Mouse (Mus musculus) stomach, embryonic 16.5 days (tissue): Measurements from ENCODE around the gene Sema5a. TPM values are rescaled to one million over a fixed set of nuclear protein-coding genes. Genes with fewer than 3 reads are reported as not detected.
A peak's percentile ranks its signal among the peaks of the same experiment; 100 is the strongest.
"Not testable (repeated sequence)": the region's sequence is repeated elsewhere in the genome, so short reads cannot be mapped to it uniquely, and the experiment has no call there.

Experiments
- ATAC-seq: fragments of 200-750 bp; cut with Nextera tagmentation; 2 replicates; pipeline ENCODE4 v1.8.0; 2017; ENCODE audit warnings: moderate number of reproducible peaks, moderate TSS enrichment; ENCODE audit not compliant: insufficient read depth, low FRiP score
- H3K27ac ChIP-seq: fragments of 300-500 bp; sonication (generic); 2 replicates; pipeline ENCODE4 v1.5.1; 2014; ENCODE audit warnings: low read length
- H3K27me3 ChIP-seq: fragments of 300-500 bp; sonication (generic); 2 replicates; pipeline ENCODE4 v1.6.1; 2014; ENCODE audit warnings: low read length, control low read depth, mixed read lengths; ENCODE audit not compliant: control insufficient read depth, insufficient read depth
- H3K36me3 ChIP-seq: fragments of 300-500 bp; sonication (generic); 2 replicates; pipeline ENCODE4 v1.6.1; 2014; ENCODE audit warnings: low read length; ENCODE audit not compliant: control insufficient read depth, insufficient read depth
- H3K4me1 ChIP-seq: fragments of 300-500 bp; sonication (generic); 2 replicates; pipeline ENCODE4 v1.6.1; 2014; ENCODE audit warnings: low read length, control low read depth, mixed read lengths; ENCODE audit not compliant: control insufficient read depth, insufficient read depth
- H3K4me2 ChIP-seq: fragments of 300-500 bp; sonication (generic); 2 replicates; pipeline ENCODE4 v1.6.1; 2014; ENCODE audit warnings: low read depth, low read length, mixed read lengths
- H3K4me3 ChIP-seq: fragments of 300-500 bp; sonication (generic); replicated peaks from 2 replicates; pipeline ENCODE4 v1.5.1; 2014; ENCODE audit warnings: mild to moderate bottlenecking, low read length
- H3K9ac ChIP-seq: fragments of 300-500 bp; sonication (generic); 2 replicates; pipeline ENCODE4 v1.6.1; 2014; ENCODE audit warnings: low read length
- H3K9me3 ChIP-seq: fragments of 300-500 bp; sonication (generic); replicated peaks from 2 replicates; pipeline ENCODE4 v1.6.1; 2016; ENCODE audit warnings: low read length, control low read depth; ENCODE audit not compliant: control insufficient read depth
- WGBS: fragments of 180-500 bp; shearing (Covaris S2); extraction: QIAGEN DNeasy Blood & Tissue Kit; methylation state at CpG from one replicate; pipeline ENCODE4 v1.1.7; 2014; 5-methylcytosine and 5-hydroxymethylcytosine counted together
- polyA plus RNA-seq: library from polyadenylated mRNA; unstranded; fragments of >200 nt; fragmentation: Nextera tagmentation; extraction: Ambion mirVana; gene quantifications from 2 replicates; pipeline ENCODE4 v1.2.1, GENCODE M21; 2015

The Sema5a gene
- polyA plus RNA-seq, 1 experiment from 2014 or later = 18.4 TPM

- H3K9ac ChIP-seq = no peak overlapping the region
- no peak overlapping the region for H3K4me3 ChIP-seq
- no peaks in the 10 kb centered on the region for H3K27me3 ChIP-seq
- H3K36me3 ChIP-seq = no peaks in the 10 kb centered on the region
- ATAC-seq = no peak
- no peaks in the 10 kb centered on the region for H3K9me3 ChIP-seq
- H3K4me1 ChIP-seq = no peaks in the 10 kb centered on the region
- H3K4me2 ChIP-seq = no peak overlapping the region
- WGBS = 65% methylated on average over 7 of the region's 7 CpGs
- no peak overlapping the region for H3K27ac ChIP-seq
These were observed 17.7 kb upstream of the Sema5a start for GRCm38 (mm10) chr15:32226888-32227395.

GRCm38 (mm10) chr15:32230066-32230465, 14.5 kb upstream of the Sema5a start:
- H3K27ac ChIP-seq = no peak overlapping the region
- ATAC-seq = no peak
- H3K4me3 ChIP-seq = no peak overlapping the region
- H3K4me2 ChIP-seq = no peak overlapping the region
- no peaks in the 10 kb centered on the region for H3K4me1 ChIP-seq
- no peak overlapping the region for H3K9ac ChIP-seq
- H3K27me3 ChIP-seq = no peaks in the 10 kb centered on the region
- 78% methylated on average over 2 of the region's 2 CpGs for WGBS
- H3K36me3 ChIP-seq = no peaks in the 10 kb centered on the region
- H3K9me3 ChIP-seq = no peaks in the 10 kb centered on the region

- no peak for ATAC-seq
- WGBS = 79% methylated on average over 3 of the region's 3 CpGs
These were observed 12.4 kb upstream of the Sema5a start for GRCm38 (mm10) chr15:32232189-32232588.

GRCm38 (mm10) chr15:32232666-32233141, 11.9 kb upstream of the Sema5a start:
- not testable (repeated sequence) for H3K36me3 ChIP-seq, H3K4me1 ChIP-seq, H3K27me3 ChIP-seq, H3K4me3 ChIP-seq, H3K9me3 ChIP-seq, ATAC-seq, H3K9ac ChIP-seq, H3K4me2 ChIP-seq, H3K27ac ChIP-seq
- 8% methylated on average over 8 of the region's 8 CpGs for WGBS

More at GRCm38 (mm10) chr15:32232189-32232588, 12.4 kb upstream of the Sema5a start:
- Histone ChIP-seq H3K27me3 (no peaks in the 10 kb centered on the region), H3K27ac (no peak overlapping the region), H3K9ac (no peak overlapping the region), H3K4me2 (no peak overlapping the region), H3K36me3 (no peaks in the 10 kb centered on the region), H3K4me3 (no peak overlapping the region), H3K4me1 (no peaks in the 10 kb centered on the region), H3K9me3 (no peaks in the 10 kb centered on the region)

- Histone ChIP-seq H3K27me3 (no peaks in the 10 kb centered on the region), H3K9me3 (no peaks in the 10 kb centered on the region), H3K4me2 (no peak overlapping the region), H3K4me3 (no peak overlapping the region), H3K4me1 (no peaks in the 10 kb centered on the region), H3K36me3 (no peaks in the 10 kb centered on the region), H3K27ac (no peak overlapping the region), H3K9ac (no peak overlapping the region)
- WGBS = 100% methylated on average over 1 of the region's 1 CpGs
- ATAC-seq = no peak
These were observed 11.2 kb upstream of the Sema5a start for GRCm38 (mm10) chr15:32233451-32233850.

GRCm38 (mm10) chr15:32239099-32239498, 5.5 kb upstream of the Sema5a start:
- H3K4me2 ChIP-seq = no peak overlapping the region
- no peaks in the 10 kb centered on the region for H3K36me3 ChIP-seq
- no peak overlapping the region for H3K4me3 ChIP-seq
- H3K4me1 ChIP-seq = peaks cover 10% of the 10 kb centered on the region
- no peak overlapping the region for H3K27ac ChIP-seq
- H3K27me3 ChIP-seq = no peaks in the 10 kb centered on the region
- WGBS = 78% methylated on average over 2 of the region's 2 CpGs
- ATAC-seq = no peak
- no peaks in the 10 kb centered on the region for H3K9me3 ChIP-seq
- H3K9ac ChIP-seq = no peak overlapping the region

GRCm38 (mm10) chr15:32240159-32240558, 4.5 kb upstream of the Sema5a start:
- no peaks in the 10 kb centered on the region for H3K9me3 ChIP-seq
- H3K36me3 ChIP-seq = no peaks in the 10 kb centered on the region
- no peaks in the 10 kb centered on the region for H3K27me3 ChIP-seq
- no peak overlapping the region for H3K9ac ChIP-seq
- no peak for ATAC-seq
- 64% methylated on average over 3 of the region's 3 CpGs for WGBS
- no peak overlapping the region for H3K4me2 ChIP-seq
- no peak overlapping the region for H3K27ac ChIP-seq
- peaks cover 10% of the 10 kb centered on the region for H3K4me1 ChIP-seq
- H3K4me3 ChIP-seq = no peak overlapping the region

- Histone ChIP-seq H3K4me3 (no peak overlapping the region), H3K9me3 (no peaks in the 10 kb centered on the region), H3K9ac (no peak overlapping the region), H3K27ac (0 out of 2 replicates have a peak overlapping the region, but pooled peaks have one; percentile 6), H3K27me3 (no peaks in the 10 kb centered on the region), H3K4me1 (peaks cover 10% of the 10 kb centered on the region), H3K36me3 (no peaks in the 10 kb centered on the region), H3K4me2 (peak overlapping the region; percentile 92)
- ATAC-seq = no peak
- WGBS = 86% methylated on average over 6 of the region's 6 CpGs
These were observed 2.9 kb upstream of the Sema5a start for GRCm38 (mm10) chr15:32241666-32242065.

GRCm38 (mm10) chr15:32243096-32243785, 1.4 kb upstream of the Sema5a start:
- WGBS = 48% methylated on average over 12 of the region's 12 CpGs
- ATAC-seq = no peak
- peak overlapping the region; percentile 63 for H3K4me3 ChIP-seq

More at GRCm38 (mm10) chr15:32243096-32243785, 1.4 kb upstream of the Sema5a start:
- Histone ChIP-seq H3K27ac (peak overlapping the region; percentile 92), H3K4me1 (peaks cover 13% of the 10 kb centered on the region), H3K4me2 (peak overlapping the region; percentile 92), H3K36me3 (no peaks in the 10 kb centered on the region), H3K9ac (peak overlapping the region; percentile 88), H3K9me3 (no peaks in the 10 kb centered on the region), H3K27me3 (no peaks in the 10 kb centered on the region)
